Comparison of ENCODE assay signal across 12 mouse cellular contexts in genomic region chr3:34640276-34640675, GRCm38 (mm10). TPM values are rescaled to one million over a fixed set of nuclear protein-coding genes. Genes with fewer than 3 reads are reported as not detected.
A peak's percentile ranks its signal among the peaks of the same experiment; 100 is the strongest.
DNase-seq lines count a peak whose midpoint lies in the region; ATAC-seq lines count a peak whose summit lies in the region.
"Had no signal": no experiment of that assay in that cellular context is flagged by ENCODE, and none has a peak within 500 bp of the region (broad histone marks: within the 10 kb centered on the region; RNA-seq: fewer than 3 reads in every experiment).

No protein-coding gene starts in this region.

- H3K9ac ChIP-seq in heart, embryonic 16.5 days (ENCODE audit: low read length): no peak overlapping the region
- H3K9ac ChIP-seq in hindbrain, embryonic 15.5 days: no peak overlapping the region
- H3K9ac ChIP-seq in neural tube, embryonic 12.5 days: no peak overlapping the region

- ATAC-seq in heart, embryonic 16.5 days (replicated peaks; ENCODE audit: extremely low read depth, insufficient read depth, low FRiP score): no peak
- no peak for ATAC-seq in hindbrain, embryonic 15.5 days (ENCODE audit: low FRiP score, low read depth)
- ATAC-seq in neural tube, embryonic 12.5 days (ENCODE audit: low FRiP score, low read depth): no peak
- ATAC-seq in megakaryocyte, adult 5-6 weeks (ENCODE audit: poor library complexity, severe bottlenecking): no peak
- no peak for ATAC-seq in activated CD4-positive, CD25-positive, alpha-beta regulatory T cell, adult 4 months

- H3K36me3 ChIP-seq in heart, embryonic 16.5 days (ENCODE audit: control insufficient read depth, insufficient read depth): no peaks in the 10 kb centered on the region
- H3K36me3 ChIP-seq in forebrain, embryonic 10.5 days (replicated peaks): no peaks in the 10 kb centered on the region
- H3K36me3 ChIP-seq in hindbrain, embryonic 15.5 days: no peaks in the 10 kb centered on the region
- H3K36me3 ChIP-seq in neural tube, embryonic 12.5 days: no peaks in the 10 kb centered on the region

- H3K4me1 ChIP-seq in heart, embryonic 16.5 days (ENCODE audit: control insufficient read depth, insufficient read depth, low read length): peaks cover 8% of the 10 kb centered on the region
- peaks cover 93% of the 10 kb centered on the region for H3K4me1 ChIP-seq in forebrain, embryonic 10.5 days
- H3K4me1 ChIP-seq in hindbrain, embryonic 15.5 days (replicated peaks): peaks cover 32% of the 10 kb centered on the region
- peaks cover 44% of the 10 kb centered on the region for H3K4me1 ChIP-seq in neural tube, embryonic 12.5 days

- no peak overlapping the region for H3K27ac ChIP-seq in heart, embryonic 16.5 days (ENCODE audit: low read length)
- H3K27ac ChIP-seq in forebrain, embryonic 10.5 days: peak overlapping the region; percentile 92
- no peak overlapping the region for H3K27ac ChIP-seq in hindbrain, embryonic 15.5 days (replicated peaks)
- no peak overlapping the region for H3K27ac ChIP-seq in neural tube, embryonic 12.5 days

- 8% methylated on average over 8 of the region's 8 CpGs for WGBS in heart, embryonic 16.5 days
- WGBS in forebrain, embryonic 10.5 days: 4% methylated on average over 8 of the region's 8 CpGs
- WGBS in hindbrain, embryonic 15.5 days: 11% methylated on average over 8 of the region's 8 CpGs
- WGBS in neural tube, embryonic 12.5 days: 6% methylated on average over 8 of the region's 8 CpGs

- no peak overlapping the region for H3K4me3 ChIP-seq in heart, embryonic 16.5 days (ENCODE audit: low read length)
- H3K4me3 ChIP-seq in forebrain, embryonic 10.5 days: peak overlapping the region; percentile 57
- peak overlapping the region; percentile 31; the same call in 1 of the 2 replicates for H3K4me3 ChIP-seq in hindbrain, embryonic 15.5 days
- no peak overlapping the region for H3K4me3 ChIP-seq in neural tube, embryonic 12.5 days

- peaks cover 84% of the 10 kb centered on the region for H3K27me3 ChIP-seq in heart, embryonic 16.5 days (ENCODE audit: control insufficient read depth, insufficient read depth, low read length)
- H3K27me3 ChIP-seq in forebrain, embryonic 10.5 days (ENCODE audit: poor library complexity, severe bottlenecking): peaks cover 94% of the 10 kb centered on the region
- peaks cover 51% of the 10 kb centered on the region for H3K27me3 ChIP-seq in hindbrain, embryonic 15.5 days
- H3K27me3 ChIP-seq in neural tube, embryonic 12.5 days (replicated peaks): peaks cover 28% of the 10 kb centered on the region

- intact Hi-C loops in heart, postnatal 14 days (cut with DNase I): no loop called here

- DNase-seq in heart, postnatal 14 days: no peak
- DNase-seq in forebrain, embryonic 10.5 days (ENCODE audit: extremely low spot score, low spot score): no peak
- no peak for DNase-seq in frontal cortex, adult 2 months (ENCODE audit: extremely low spot score in 1 of 2, low spot score in 1 of 2)
- DNase-seq: heart, adult 11 months; kidney, adult 18-20 months; lung, adult 2 months had no signal

- H3K9me3 ChIP-seq in heart, embryonic 16.5 days (replicated peaks; ENCODE audit: control insufficient read depth, low read length): no peaks in the 10 kb centered on the region
- no peaks in the 10 kb centered on the region for H3K9me3 ChIP-seq in forebrain, embryonic 10.5 days
- no peaks in the 10 kb centered on the region for H3K9me3 ChIP-seq in hindbrain, embryonic 15.5 days
- no peaks in the 10 kb centered on the region for H3K9me3 ChIP-seq in neural tube, embryonic 12.5 days

- H3K4me2 ChIP-seq in heart, embryonic 16.5 days (ENCODE audit: low read depth, low read length): peak overlapping the region; percentile 26; the same call in 1 of the 2 replicates
- H3K4me2 ChIP-seq in hindbrain, embryonic 15.5 days: peak overlapping the region; percentile 54
- peak overlapping the region; percentile 70 for H3K4me2 ChIP-seq in neural tube, embryonic 12.5 days (replicated peaks)

RNA-seq across cellular contexts. Expression of gene Sox2, which starts 9.9 kb away (rescaled TPM):
- 0.09 and 0.27 TPM in 2 replicates for polyA plus RNA-seq in heart, embryonic 16.5 days (2015; fragmentation: Nextera tagmentation; extraction: Ambion mirVana)
- under 1 TPM in 1 of 2 experiments, not detected in 1; 0.22 TPM for total RNA-seq in heart, postnatal 14 days (2021)
- polyA plus RNA-seq in forebrain, embryonic 10.5 days (2016; fragmentation: Nextera tagmentation; extraction: Ambion mirVana): 29.2 and 29.3 TPM in 2 replicates
- 18.3 and 19.2 TPM in 2 replicates for polyA plus RNA-seq in hindbrain, embryonic 15.5 days (2015; fragmentation: Nextera tagmentation; extraction: Ambion mirVana)
- 48.0 and 49.7 TPM in 2 replicates for polyA plus RNA-seq in neural tube, embryonic 12.5 days (2016; fragmentation: Nextera tagmentation; extraction: Ambion mirVana)
- total RNA-seq in megakaryocyte, adult 5-6 weeks (2015): not detected in 2 replicates
- total RNA-seq in megakaryocyte, adult 5-6 weeks (2017): not detected in 2 replicates
- 42.7 and 44.8 TPM in 2 replicates for polyA plus RNA-seq in frontal cortex, adult 2 months (2012; rRNA removed)
- not detected for polyA plus RNA-seq in activated CD4-positive, CD25-positive, alpha-beta regulatory T cell, adult 4 months (2017; shearing (Covaris generic))
- total RNA-seq: heart, postnatal 25 days had no signal

Comparison
In these comparisons a context has a peak if more than half of its experiments do, and no peak if none do; other contexts are left out.
1. H3K4me3 ChIP-seq: peak in forebrain, embryonic 10.5 days (single experiment) and hindbrain, embryonic 15.5 days (single experiment); none in heart, embryonic 16.5 days (single experiment) and neural tube, embryonic 12.5 days (single experiment).
2. RNA of gene Sox2, which starts 9.9 kb away (polyA plus RNA-seq): 48.0 to 49.7 TPM in neural tube, embryonic 12.5 days, 42.7 to 44.8 TPM in frontal cortex, adult 2 months, 29.2 to 29.3 TPM in forebrain, embryonic 10.5 days and 18.3 to 19.2 TPM in hindbrain, embryonic 15.5 days; 0.09 to 0.27 TPM in heart, embryonic 16.5 days and not detected in activated CD4-positive, CD25-positive, alpha-beta regulatory T cell, adult 4 months; every median in the first group is over 10 times any median in the second.
3. Peak in every context shown above with its lines, with median percentiles within 50 percentile points of each other: H3K4me2 ChIP-seq.